Mouse (Mus musculus): Measurements from ENCODE around the gene Dab2. TPM values are rescaled to one million over a fixed set of nuclear protein-coding genes. Genes with fewer than 3 reads are reported as not detected.

Dab2 gene
- polyA plus RNA-seq, 3 experiments from 2014 or later: 0.09 TPM; not detected in 2

GRCm38 (mm10) chr15:6326011-6326410 lies 26.4 kb downstream of the Dab2 start:
- ATAC-seq: no peak

GRCm38 (mm10) chr15:6331380-6331779 lies 31.8 kb downstream of the Dab2 start:
- no peak for ATAC-seq

- no peak for ATAC-seq
Observed at GRCm38 (mm10) chr15:6334664-6335206, 35.1 kb downstream of the Dab2 start.

- ATAC-seq: no peak
Observed at GRCm38 (mm10) chr15:6339767-6340166, 40.2 kb downstream of the Dab2 start.

- no peak for ATAC-seq
Observed at GRCm38 (mm10) chr15:6340347-6340746, 40.8 kb downstream of the Dab2 start.

- ATAC-seq: no peak
Observed at GRCm38 (mm10) chr15:6341427-6341826, 41.8 kb downstream of the Dab2 start.

GRCm38 (mm10) chr15:6353901-6354300 lies 54.3 kb downstream of the Dab2 start:
- ATAC-seq: no peak

GRCm38 (mm10) chr15:6359859-6360258 lies 60.3 kb downstream of the Dab2 start:
- ATAC-seq: no peak

GRCm38 (mm10) chr15:6369974-6370373 lies 70.4 kb downstream of the Dab2 start:
- no peak for ATAC-seq

- no peak for ATAC-seq
Observed at GRCm38 (mm10) chr15:6371486-6371885, 71.9 kb downstream of the Dab2 start.

- no peak for ATAC-seq
Observed at GRCm38 (mm10) chr15:6375016-6375415, 75.4 kb downstream of the Dab2 start.

- ATAC-seq: no peak
Observed at GRCm38 (mm10) chr15:6376001-6376400, 76.4 kb downstream of the Dab2 start.

GRCm38 (mm10) chr15:6376785-6377184 lies 77.2 kb downstream of the Dab2 start:
- ATAC-seq: no peak

- no peak for ATAC-seq
Observed at GRCm38 (mm10) chr15:6384027-6384426, 84.4 kb downstream of the Dab2 start.

- no peak for ATAC-seq
Observed at GRCm38 (mm10) chr15:6385241-6385640, 85.7 kb downstream of the Dab2 start.

GRCm38 (mm10) chr15:6386159-6386951 lies 86.8 kb downstream of the Dab2 start:
- ATAC-seq: no peak

- ATAC-seq: no peak
Observed at GRCm38 (mm10) chr15:6386961-6387728, 87.6 kb downstream of the Dab2 start.

- no peak for ATAC-seq
Observed at GRCm38 (mm10) chr15:6387729-6388070, 88.1 kb downstream of the Dab2 start.

GRCm38 (mm10) chr15:6388146-6388545 lies 88.6 kb downstream of the Dab2 start:
- ATAC-seq: no peak

GRCm38 (mm10) chr15:6388631-6389030 lies 89.0 kb downstream of the Dab2 start:
- no peak for ATAC-seq

GRCm38 (mm10) chr15:6390106-6390505 lies 90.5 kb downstream of the Dab2 start:
- ATAC-seq: no peak

GRCm38 (mm10) chr15:6390657-6391056 lies 91.1 kb downstream of the Dab2 start:
- ATAC-seq: no peak

- no peak for ATAC-seq
Observed at GRCm38 (mm10) chr15:6391886-6392285, 92.3 kb downstream of the Dab2 start.

GRCm38 (mm10) chr15:6393624-6394023 lies 94.0 kb downstream of the Dab2 start:
- ATAC-seq: no peak
